Mouse (Mus musculus) limb, embryonic 12.5 days (tissue): ENCODE measurements around the gene Cblc. TPM values are rescaled to one million over a fixed set of nuclear protein-coding genes. Genes with fewer than 3 reads are reported as not detected.
"Not testable (repeated sequence)": the region's sequence is repeated elsewhere in the genome, so short reads cannot be mapped to it uniquely, and the experiment has no call there.

Experiments used
- ATAC-seq: fragments of 200-750 bp; cut with Nextera tagmentation; 2 replicates; pipeline ENCODE4 v1.8.0; 2017; ENCODE audit warnings: low read depth, moderate TSS enrichment; ENCODE audit not compliant: insufficient number of reproducible peaks, insufficient read depth, low FRiP score, low TSS enrichment
- H3K27ac ChIP-seq: fragments of 300-500 bp; sonication (generic); 2 replicates; pipeline ENCODE4 v1.5.1; 2016; ENCODE audit warnings: mild to moderate bottlenecking, moderate library complexity
- H3K27me3 ChIP-seq: fragments of 300-500 bp; sonication (generic); 2 replicates; pipeline ENCODE4 v1.6.1; 2016; ENCODE audit warnings: mild to moderate bottlenecking, moderate library complexity
- H3K36me3 ChIP-seq: fragments of 300-500 bp; sonication (generic); 2 replicates; pipeline ENCODE4 v1.6.1; 2016; ENCODE audit warnings: mild to moderate bottlenecking, moderate library complexity
- H3K4me1 ChIP-seq: fragments of 300-500 bp; sonication (generic); replicated peaks from 2 replicates; pipeline ENCODE4 v1.6.1; 2016
- H3K4me2 ChIP-seq: fragments of 300-500 bp; sonication (generic); 2 replicates; pipeline ENCODE4 v1.6.1; 2016; ENCODE audit warnings: mild to moderate bottlenecking, moderate library complexity
- H3K4me3 ChIP-seq: fragments of 300-500 bp; sonication (generic); replicated peaks from 2 replicates; pipeline ENCODE4 v1.5.1; 2016; ENCODE audit warnings: mild to moderate bottlenecking
- H3K9ac ChIP-seq: fragments of 300-500 bp; sonication (generic); replicated peaks from 2 replicates; pipeline ENCODE4 v1.6.1; 2016; ENCODE audit warnings: mild to moderate bottlenecking, moderate library complexity
- H3K9me3 ChIP-seq: fragments of 300-500 bp; sonication (generic); 2 replicates; pipeline ENCODE4 v1.6.1; 2016; ENCODE audit warnings: mild to moderate bottlenecking, moderate library complexity
- WGBS: fragments of 180-500 bp; shearing (Covaris S2); methylation state at CpG from one replicate; pipeline ENCODE4 v1.1.7; 2016; 5-methylcytosine and 5-hydroxymethylcytosine counted together
- polyA plus RNA-seq: library from polyadenylated mRNA; unstranded; fragments of >200 nt; fragmentation: Nextera tagmentation; extraction: Ambion mirVana; gene quantifications from 2 replicates; pipeline ENCODE4 v1.2.1, GENCODE M21; 2016

The Cblc gene
- polyA plus RNA-seq, 1 experiment from 2014 or later: 2.8 TPM

GRCm38 (mm10) chr7:19800764-19801163 is 4.2 kb upstream of the Cblc start:
- Histone ChIP-seq H3K9ac (no peak overlapping the region), H3K4me3 (no peak overlapping the region), H3K27me3 (peaks cover 33% of the 10 kb centered on the region), H3K9me3 (peaks cover 5% of the 10 kb centered on the region; the same call in 1 of the 2 replicates), H3K4me2 (no peak overlapping the region), H3K4me1 (0 out of 2 replicates have a peak, but pooled peaks cover 3% of the 10 kb centered on the region), H3K36me3 (no peaks in the 10 kb centered on the region), H3K27ac (no peak overlapping the region)
- WGBS: 17% methylated on average over 2 of the region's 2 CpGs
- ATAC-seq: no peak

GRCm38 (mm10) chr7:19796254-19796653 is 355 bp downstream of the Cblc start:
- no peaks in the 10 kb centered on the region for H3K9me3 ChIP-seq
- H3K27ac ChIP-seq: no peak overlapping the region
- H3K4me1 ChIP-seq: 0 out of 2 replicates have a peak, but pooled peaks cover 3% of the 10 kb centered on the region
- peak overlapping the region; percentile 42 for H3K4me2 ChIP-seq
- H3K36me3 ChIP-seq: no peaks in the 10 kb centered on the region
- WGBS: 10% methylated on average over 18 of the region's 18 CpGs
- H3K4me3 ChIP-seq: peak overlapping the region; percentile 24
- no peak overlapping the region; the same call in 1 of the 2 replicates for H3K9ac ChIP-seq
- peaks cover 49% of the 10 kb centered on the region for H3K27me3 ChIP-seq
- ATAC-seq: no peak

- H3K36me3 ChIP-seq: no peaks in the 10 kb centered on the region
- no peak overlapping the region for H3K4me2 ChIP-seq
- H3K4me1 ChIP-seq: 0 out of 2 replicates have a peak, but pooled peaks cover 3% of the 10 kb centered on the region
- WGBS: 67% methylated on average over 2 of the region's 2 CpGs
- H3K27ac ChIP-seq: no peak overlapping the region
- no peak for ATAC-seq
- no peak overlapping the region for H3K9ac ChIP-seq
- no peaks in the 10 kb centered on the region for H3K9me3 ChIP-seq
- H3K4me3 ChIP-seq: no peak overlapping the region
- peaks cover 56% of the 10 kb centered on the region for H3K27me3 ChIP-seq
Observed at GRCm38 (mm10) chr7:19795236-19795635, 1.4 kb downstream of the Cblc start.

GRCm38 (mm10) chr7:19792701-19793630 is 3.6 kb downstream of the Cblc start:
- Histone ChIP-seq H3K27me3 (peaks cover 63% of the 10 kb centered on the region), H3K4me2 (no peak overlapping the region), H3K4me1 (0 out of 2 replicates have a peak, but pooled peaks cover 3% of the 10 kb centered on the region), H3K27ac (no peak overlapping the region), H3K36me3 (no peaks in the 10 kb centered on the region), H3K4me3 (no peak overlapping the region), H3K9ac (no peak overlapping the region), H3K9me3 (no peaks in the 10 kb centered on the region)
- 85% methylated on average over 19 of the region's 19 CpGs for WGBS
- ATAC-seq: no peak

GRCm38 (mm10) chr7:19791504-19791903 is 5.1 kb downstream of the Cblc start:
- not testable (repeated sequence) for H3K27ac ChIP-seq, H3K9me3 ChIP-seq, H3K4me3 ChIP-seq, H3K4me1 ChIP-seq, H3K4me2 ChIP-seq, H3K9ac ChIP-seq, ATAC-seq, H3K36me3 ChIP-seq
- 77% methylated on average over 2 of the region's 2 CpGs for WGBS
- peaks cover 48% of the 10 kb centered on the region for H3K27me3 ChIP-seq

- H3K4me2 ChIP-seq: peak overlapping the region; percentile 66
- H3K4me3 ChIP-seq: peak overlapping the region; percentile 32
- no peaks in the 10 kb centered on the region; the same call in 1 of the 2 replicates for H3K4me1 ChIP-seq
- 2% methylated on average over 19 of the region's 19 CpGs for WGBS
- peak overlapping the region; percentile 48 for H3K9ac ChIP-seq
- ATAC-seq: no peak
- peaks cover 38% of the 10 kb centered on the region for H3K27me3 ChIP-seq
- H3K36me3 ChIP-seq: no peaks in the 10 kb centered on the region
- no peak overlapping the region for H3K27ac ChIP-seq
- no peaks in the 10 kb centered on the region for H3K9me3 ChIP-seq
Observed at GRCm38 (mm10) chr7:19789904-19790347, 6.7 kb downstream of the Cblc start.

GRCm38 (mm10) chr7:19785874-19786458 is 10.6 kb downstream of the Cblc start:
- H3K9ac ChIP-seq: no peak overlapping the region
- H3K4me2 ChIP-seq: no peak overlapping the region
- WGBS: 40% methylated on average over 12 of the region's 12 CpGs
- no peak overlapping the region for H3K27ac ChIP-seq
- no peaks in the 10 kb centered on the region for H3K9me3 ChIP-seq
- H3K27me3 ChIP-seq: peaks cover 23% of the 10 kb centered on the region
- no peak overlapping the region for H3K4me3 ChIP-seq
- no peaks in the 10 kb centered on the region for H3K36me3 ChIP-seq
- H3K4me1 ChIP-seq: no peaks in the 10 kb centered on the region; the same call in 1 of the 2 replicates
- no peak for ATAC-seq

GRCm38 (mm10) chr7:19784764-19785535 is 11.7 kb downstream of the Cblc start:
- no peak overlapping the region for H3K4me2 ChIP-seq
- ATAC-seq: no peak
- H3K36me3 ChIP-seq: no peaks in the 10 kb centered on the region
- peaks cover 15% of the 10 kb centered on the region for H3K27me3 ChIP-seq
- 22% methylated on average over 11 of the region's 11 CpGs for WGBS
- H3K27ac ChIP-seq: no peak overlapping the region
- H3K9me3 ChIP-seq: 0 out of 2 replicates have a peak, but pooled peaks cover 1% of the 10 kb centered on the region
- H3K9ac ChIP-seq: no peak overlapping the region
- H3K4me1 ChIP-seq: no peaks in the 10 kb centered on the region; the same call in 1 of the 2 replicates
- H3K4me3 ChIP-seq: no peak overlapping the region

- Histone ChIP-seq H3K4me2 (no peak overlapping the region), H3K9ac (no peak overlapping the region), H3K4me3 (no peak overlapping the region), H3K4me1 (no peaks in the 10 kb centered on the region; the same call in 1 of the 2 replicates), H3K9me3 (0 out of 2 replicates have a peak, but pooled peaks cover 5% of the 10 kb centered on the region), H3K27me3 (peaks cover 8% of the 10 kb centered on the region), H3K27ac (no peak overlapping the region), H3K36me3 (no peaks in the 10 kb centered on the region)
- 73% methylated on average over 8 of the region's 8 CpGs for WGBS
- ATAC-seq: no peak
Observed at GRCm38 (mm10) chr7:19783630-19784029, 13.0 kb downstream of the Cblc start.

- Histone ChIP-seq H3K4me2 (no peak overlapping the region), H3K27ac (no peak overlapping the region), H3K9me3 (0 out of 2 replicates have a peak, but pooled peaks cover 5% of the 10 kb centered on the region), H3K9ac (no peak overlapping the region), H3K4me3 (no peak overlapping the region), H3K36me3 (no peaks in the 10 kb centered on the region), H3K4me1 (no peaks in the 10 kb centered on the region; the same call in 1 of the 2 replicates), H3K27me3 (peaks cover 6% of the 10 kb centered on the region; the same call in 1 of the 2 replicates)
- WGBS: 86% methylated on average over 4 of the region's 4 CpGs
- ATAC-seq: no peak
Observed at GRCm38 (mm10) chr7:19782645-19783044, 14.0 kb downstream of the Cblc start.
